Mouse (Mus musculus) hindlimb bud, embryonic 11.5 days (tissue): ENCODE data around the gene Fnip1.

ENCODE experiments used
- DNase-seq: peaks from one replicate; pipeline ENCODE4 v3.0.0-alpha.2; 2012; ENCODE audit warnings: low read depth, low spot score; ENCODE audit errors: extremely low spot score

The Fnip1 gene

GRCm38 (mm10) chr11:54539486-54539885 lies 101.5 kb downstream of the Fnip1 start:
- DNase-seq: no peak

DNA sequence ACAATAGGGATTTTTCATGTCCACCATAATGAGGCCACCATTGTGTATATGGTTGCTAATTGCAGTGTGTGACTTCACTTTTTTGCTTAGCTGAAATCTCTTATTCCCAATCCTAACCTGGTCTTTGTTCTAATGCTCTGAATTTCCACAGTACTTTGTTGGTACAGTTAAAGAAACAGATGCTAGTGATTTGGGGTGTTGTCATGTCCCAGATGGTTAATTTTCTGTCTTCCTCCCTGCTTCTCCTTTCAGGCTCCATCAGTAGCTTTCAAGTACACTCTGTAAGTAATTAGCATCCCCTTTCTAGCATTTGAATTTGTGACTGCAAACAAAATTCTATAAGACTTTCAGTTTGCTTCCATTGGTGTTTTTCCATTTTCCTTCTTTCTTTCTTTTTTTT lies 102.3 kb downstream of the Fnip1 start:
- DNase-seq: no peak

DNA sequence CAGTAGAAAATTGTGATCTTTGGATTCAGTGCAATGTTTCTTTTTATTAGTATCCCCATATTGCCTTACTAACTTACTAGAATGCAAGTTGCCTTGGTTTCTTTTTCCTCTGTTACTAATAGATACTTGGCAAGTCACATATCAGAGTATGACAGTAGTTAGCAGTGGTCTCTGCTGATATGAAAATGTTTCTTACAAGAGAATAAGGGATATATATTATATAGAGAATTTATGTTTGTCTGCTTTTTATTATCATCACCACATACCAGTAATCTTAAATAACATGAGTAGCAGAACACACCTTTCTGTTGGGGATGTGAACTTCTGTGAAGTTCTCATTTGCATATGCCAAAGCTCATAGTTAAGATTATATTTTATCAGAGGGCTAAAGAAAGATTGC lies 104.4 kb downstream of the Fnip1 start:
- no peak for DNase-seq

DNA sequence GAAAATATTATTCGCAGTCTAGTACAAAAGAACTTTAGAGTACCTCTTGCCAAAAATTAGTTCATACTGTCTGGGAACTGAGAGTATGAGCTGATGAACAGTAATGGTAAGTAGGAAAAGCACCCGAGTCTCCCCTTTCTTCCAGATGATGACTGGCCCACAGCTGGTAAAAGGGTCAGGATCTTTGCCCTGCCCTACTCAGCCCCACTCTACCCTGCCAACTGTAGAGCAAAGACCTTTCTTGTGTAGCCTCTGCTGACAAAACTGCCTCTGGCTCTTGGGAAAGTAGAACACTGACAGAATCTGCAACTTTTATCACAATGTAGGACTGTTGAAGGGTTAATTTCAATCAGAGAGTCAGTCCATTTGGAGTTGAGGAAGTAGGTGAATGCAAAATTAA lies 117.0 kb downstream of the Fnip1 start:
- no peak for DNase-seq

GRCm38 (mm10) chr11:54562761-54563160 lies 124.8 kb downstream of the Fnip1 start:
- no peak for DNase-seq
